Mouse (Mus musculus): Measurements from ENCODE around the gene Gm20379. TPM values are rescaled to one million over a fixed set of nuclear protein-coding genes. Genes with fewer than 3 reads are reported as not detected.

Gm20379 gene
- total RNA-seq, 1 experiment, result 0.22 TPM

GRCm38 (mm10) chr13:92275292-92275691, 30.5 kb upstream of the Gm20379 start:
- no peak for DNase-seq (ENCODE audit: low read depth, low spot score)
- Histone ChIP-seq H3K9ac (ENCODE audit: insufficient read depth, low read depth, low read length, poor library complexity, severe bottlenecking) (no peak overlapping the region), H3K9me3 (ENCODE audit: control insufficient read depth, insufficient read depth, low read depth, low read length) (no peaks in the 10 kb centered on the region), H3K4me1 (ENCODE audit: control insufficient read depth in 2 of 2, insufficient read depth in 2 of 2, low read length in 2 of 2, poor library complexity in 1 of 2) (no peaks in the 10 kb centered on the region), H3K27ac (ENCODE audit: insufficient read depth, low read depth, low read length, poor library complexity, severe bottlenecking) (no peak overlapping the region), H3K36me3 (ENCODE audit: control insufficient read depth, insufficient read depth, low read length, poor library complexity, severe bottlenecking) (no peaks in the 10 kb centered on the region), H3K4me3 (ENCODE audit: insufficient read depth in 1 of 2, low read depth in 1 of 2, low read length in 2 of 2, poor library complexity in 1 of 2, severe bottlenecking in 1 of 2) (no peak overlapping the region)
- TF ChIP-seq HCFC1 (IDR thresholded peaks at IDR 0.05; ENCODE audit: borderline replicate concordance, insufficient read depth, low read length) (no peak), MAFK (IDR thresholded peaks at IDR 0.05; ENCODE audit: insufficient read depth, low read depth, low read length) (no peak), CHD2 (IDR thresholded peaks at IDR 0.05; ENCODE audit: low read depth, low read length) (no peak)
- in situ Hi-C loops (cut with MboI; ENCODE audit: low sequenced_read_pairs in 2 of 2, unreplicated experiment in 2 of 2), result no loop called here

- no peak overlapping the region for H3K4me3 ChIP-seq (ENCODE audit: insufficient read depth in 1 of 2, low read depth in 1 of 2, low read length in 2 of 2, poor library complexity in 1 of 2, severe bottlenecking in 1 of 2)
- no peak overlapping the region for H3K27ac ChIP-seq (ENCODE audit: insufficient read depth, low read depth, low read length, poor library complexity, severe bottlenecking)
- no peak for DNase-seq (ENCODE audit: low read depth, low spot score)
- H3K36me3 ChIP-seq (ENCODE audit: control insufficient read depth, insufficient read depth, low read length, poor library complexity, severe bottlenecking), result no peaks in the 10 kb centered on the region
- in situ Hi-C loops (cut with MboI; ENCODE audit: low sequenced_read_pairs in 2 of 2, unreplicated experiment in 2 of 2), result no loop called here
- no peaks in the 10 kb centered on the region for H3K4me1 ChIP-seq (ENCODE audit: control insufficient read depth in 2 of 2, insufficient read depth in 2 of 2, low read length in 2 of 2, poor library complexity in 1 of 2)
- H3K9me3 ChIP-seq (ENCODE audit: control insufficient read depth, insufficient read depth, low read depth, low read length), result no peaks in the 10 kb centered on the region
- no peak for TF ChIP-seq CHD2 (IDR thresholded peaks at IDR 0.05; ENCODE audit: low read depth, low read length)
- no peak for TF ChIP-seq HCFC1 (IDR thresholded peaks at IDR 0.05; ENCODE audit: borderline replicate concordance, insufficient read depth, low read length)
- TF ChIP-seq MAFK (IDR thresholded peaks at IDR 0.05; ENCODE audit: insufficient read depth, low read depth, low read length), result no peak
- no peak for TF ChIP-seq ZC3H11A (IDR thresholded peaks at IDR 0.05; ENCODE audit: borderline replicate concordance, low read depth, low read length)
- TF ChIP-seq ZNF384 (IDR thresholded peaks at IDR 0.05; ENCODE audit: low read depth, low read length), result no peak
- H3K9ac ChIP-seq (ENCODE audit: insufficient read depth, low read depth, low read length, poor library complexity, severe bottlenecking), result no peak overlapping the region
Measured at GRCm38 (mm10) chr13:92277027-92277426, 28.8 kb upstream of the Gm20379 start.

- no peaks in the 10 kb centered on the region for H3K4me1 ChIP-seq (ENCODE audit: control insufficient read depth in 2 of 2, insufficient read depth in 2 of 2, low read length in 2 of 2, poor library complexity in 1 of 2)
- TF ChIP-seq ZC3H11A (IDR thresholded peaks at IDR 0.05; ENCODE audit: borderline replicate concordance, low read depth, low read length), result no peak
- no peak for TF ChIP-seq CHD2 (IDR thresholded peaks at IDR 0.05; ENCODE audit: low read depth, low read length)
- no peak for TF ChIP-seq ZNF384 (IDR thresholded peaks at IDR 0.05; ENCODE audit: low read depth, low read length)
- no peak for TF ChIP-seq HCFC1 (IDR thresholded peaks at IDR 0.05; ENCODE audit: borderline replicate concordance, insufficient read depth, low read length)
- no peak for TF ChIP-seq MAFK (IDR thresholded peaks at IDR 0.05; ENCODE audit: insufficient read depth, low read depth, low read length)
- H3K4me3 ChIP-seq (ENCODE audit: insufficient read depth in 1 of 2, low read depth in 1 of 2, low read length in 2 of 2, poor library complexity in 1 of 2, severe bottlenecking in 1 of 2), result no peak overlapping the region
- H3K27ac ChIP-seq (ENCODE audit: insufficient read depth, low read depth, low read length, poor library complexity, severe bottlenecking), result no peak overlapping the region
- in situ Hi-C loops (cut with MboI; ENCODE audit: low sequenced_read_pairs in 2 of 2, unreplicated experiment in 2 of 2), result no loop called here
- DNase-seq (ENCODE audit: low read depth, low spot score), result no peak
- H3K9ac ChIP-seq (ENCODE audit: insufficient read depth, low read depth, low read length, poor library complexity, severe bottlenecking), result no peak overlapping the region
- H3K9me3 ChIP-seq (ENCODE audit: control insufficient read depth, insufficient read depth, low read depth, low read length), result no peaks in the 10 kb centered on the region
- H3K36me3 ChIP-seq (ENCODE audit: control insufficient read depth, insufficient read depth, low read length, poor library complexity, severe bottlenecking), result peaks cover 6% of the 10 kb centered on the region; the same call in 1 of the 2 replicates
Measured at GRCm38 (mm10) chr13:92291605-92292004, 14.2 kb upstream of the Gm20379 start.

- no peaks in the 10 kb centered on the region for H3K4me1 ChIP-seq (ENCODE audit: control insufficient read depth in 2 of 2, insufficient read depth in 2 of 2, low read length in 2 of 2, poor library complexity in 1 of 2)
- no peak for DNase-seq (ENCODE audit: low read depth, low spot score)
- H3K27ac ChIP-seq (ENCODE audit: insufficient read depth, low read depth, low read length, poor library complexity, severe bottlenecking), result no peak overlapping the region
- no peak overlapping the region for H3K4me3 ChIP-seq (ENCODE audit: insufficient read depth in 1 of 2, low read depth in 1 of 2, low read length in 2 of 2, poor library complexity in 1 of 2, severe bottlenecking in 1 of 2)
- no peaks in the 10 kb centered on the region for H3K9me3 ChIP-seq (ENCODE audit: control insufficient read depth, insufficient read depth, low read depth, low read length)
- no peak overlapping the region for H3K9ac ChIP-seq (ENCODE audit: insufficient read depth, low read depth, low read length, poor library complexity, severe bottlenecking)
- TF ChIP-seq ZC3H11A (IDR thresholded peaks at IDR 0.05; ENCODE audit: borderline replicate concordance, low read depth, low read length) (no peak), MAFK (IDR thresholded peaks at IDR 0.05; ENCODE audit: insufficient read depth, low read depth, low read length) (no peak), HCFC1 (IDR thresholded peaks at IDR 0.05; ENCODE audit: borderline replicate concordance, insufficient read depth, low read length) (no peak), ZNF384 (IDR thresholded peaks at IDR 0.05; ENCODE audit: low read depth, low read length) (no peak), CHD2 (IDR thresholded peaks at IDR 0.05; ENCODE audit: low read depth, low read length) (no peak)
- in situ Hi-C loops (cut with MboI; ENCODE audit: low sequenced_read_pairs in 2 of 2, unreplicated experiment in 2 of 2), result no loop called here
- peaks cover 6% of the 10 kb centered on the region; the same call in 1 of the 2 replicates for H3K36me3 ChIP-seq (ENCODE audit: control insufficient read depth, insufficient read depth, low read length, poor library complexity, severe bottlenecking)
Measured at GRCm38 (mm10) chr13:92293883-92294282, 11.9 kb upstream of the Gm20379 start.

GRCm38 (mm10) chr13:92296490-92296889, 9.3 kb upstream of the Gm20379 start:
- no peak for TF ChIP-seq ZNF384 (IDR thresholded peaks at IDR 0.05; ENCODE audit: low read depth, low read length)
- TF ChIP-seq CHD2 (IDR thresholded peaks at IDR 0.05; ENCODE audit: low read depth, low read length), result no peak
- no peak for TF ChIP-seq ZC3H11A (IDR thresholded peaks at IDR 0.05; ENCODE audit: borderline replicate concordance, low read depth, low read length)
- no peak for TF ChIP-seq MAFK (IDR thresholded peaks at IDR 0.05; ENCODE audit: insufficient read depth, low read depth, low read length)
- no peak for TF ChIP-seq HCFC1 (IDR thresholded peaks at IDR 0.05; ENCODE audit: borderline replicate concordance, insufficient read depth, low read length)
- DNase-seq (ENCODE audit: low read depth, low spot score), result no peak
- Histone ChIP-seq H3K27ac (ENCODE audit: insufficient read depth, low read depth, low read length, poor library complexity, severe bottlenecking) (no peak overlapping the region), H3K9me3 (ENCODE audit: control insufficient read depth, insufficient read depth, low read depth, low read length) (no peaks in the 10 kb centered on the region), H3K4me1 (ENCODE audit: control insufficient read depth in 2 of 2, insufficient read depth in 2 of 2, low read length in 2 of 2, poor library complexity in 1 of 2) (no peaks in the 10 kb centered on the region), H3K4me3 (ENCODE audit: insufficient read depth in 1 of 2, low read depth in 1 of 2, low read length in 2 of 2, poor library complexity in 1 of 2, severe bottlenecking in 1 of 2) (no peak overlapping the region), H3K36me3 (ENCODE audit: control insufficient read depth, insufficient read depth, low read length, poor library complexity, severe bottlenecking) (no peaks in the 10 kb centered on the region; the same call in 1 of the 2 replicates), H3K9ac (ENCODE audit: insufficient read depth, low read depth, low read length, poor library complexity, severe bottlenecking) (no peak overlapping the region)
- in situ Hi-C loops (cut with MboI; ENCODE audit: low sequenced_read_pairs in 2 of 2, unreplicated experiment in 2 of 2), result no loop called here
